Mouse (Mus musculus): ENCODE data around the gene Pde4d. TPM values are rescaled to one million over a fixed set of nuclear protein-coding genes. Genes with fewer than 3 reads are reported as not detected.

Pde4d gene
- total and polyA plus RNA-seq, 3 experiments: 18.5 to 18.8 TPM; not detected in 1

DNA sequence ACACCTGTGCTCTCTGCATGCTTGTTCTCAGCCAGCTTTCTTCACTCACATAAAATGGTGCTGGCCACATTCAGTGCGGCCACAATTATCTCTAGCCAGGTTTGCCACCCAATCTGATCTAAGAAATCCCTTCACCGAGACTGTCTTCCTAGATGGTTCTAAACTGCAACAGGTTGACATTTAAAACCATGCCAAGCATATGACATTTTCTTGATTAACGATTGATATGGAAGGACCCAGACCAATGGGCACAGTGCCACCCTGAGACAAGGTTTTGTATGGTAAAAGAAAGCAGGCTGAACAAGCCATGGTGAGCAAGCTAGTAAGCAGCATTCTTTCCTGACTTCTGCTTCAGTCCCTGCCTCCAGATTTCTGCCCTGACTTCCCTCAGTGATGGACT lies 18.0 kb upstream of the Pde4d start:
- no peaks in the 10 kb centered on the region for H3K36me3 ChIP-seq (ENCODE audit: control insufficient read depth in 1 of 2, insufficient read depth in 2 of 2, low read length in 2 of 2)
- no peaks in the 10 kb centered on the region for H3K4me1 ChIP-seq (ENCODE audit: control insufficient read depth in 1 of 2, insufficient read depth in 2 of 2, low read length in 2 of 2)
- H3K9ac ChIP-seq (ENCODE audit: control insufficient read depth, low read depth, low read length, poor library complexity, severe bottlenecking): no peak overlapping the region
- H3K79me2 ChIP-seq (ENCODE audit: control insufficient read depth, insufficient read depth, low read length, poor library complexity): no peaks in the 10 kb centered on the region
- no peak overlapping the region for H3K27ac ChIP-seq (ENCODE audit: control insufficient read depth, low read depth, low read length)
- no peak for DNase-seq (ENCODE audit: low read depth, low spot score)
- TF ChIP-seq NRF1 (IDR thresholded peaks at IDR 0.05; ENCODE audit: insufficient read depth, low read depth, low read length, poor library complexity, severe bottlenecking): no peak
- TF ChIP-seq USF1 (IDR thresholded peaks at IDR 0.05; ENCODE audit: low read depth, low read length): no peak
- no peak for TF ChIP-seq EP300 (IDR thresholded peaks at IDR 0.05; ENCODE audit: low read depth in 1 of 2, low read length in 2 of 2)
- no peak for TF ChIP-seq MAZ (IDR thresholded peaks at IDR 0.05; ENCODE audit: low read depth, low read length)
- no peak for TF ChIP-seq POLR2AphosphoS2 (IDR thresholded peaks at IDR 0.05; ENCODE audit: low read length)
- no peak for TF ChIP-seq MYC (IDR thresholded peaks at IDR 0.05; ENCODE audit: low read depth, low read length)
- no peak for TF ChIP-seq MAFK (IDR thresholded peaks at IDR 0.05; ENCODE audit: borderline replicate concordance, low read depth, low read length)
- no peak for TF ChIP-seq ZC3H11A (IDR thresholded peaks at IDR 0.05; ENCODE audit: low read depth, low read length)
- TF ChIP-seq ELF1 (IDR thresholded peaks at IDR 0.05; ENCODE audit: low read depth, low read length): no peak
- H3K9me3 ChIP-seq (replicated peaks; ENCODE audit: insufficient read depth, low read length): no peaks in the 10 kb centered on the region
- no peak overlapping the region for H3K4me3 ChIP-seq (ENCODE audit: control insufficient read depth in 1 of 2, insufficient read depth in 1 of 2, low read depth in 2 of 2, low read length in 2 of 2)
- H3K27me3 ChIP-seq (ENCODE audit: control insufficient read depth in 1 of 2, insufficient read depth in 2 of 2, low read length in 2 of 2): peaks cover 0 to 2% of the 10 kb centered on the region in 2 experiments; a peak in 2 of 4 replicates

DNA sequence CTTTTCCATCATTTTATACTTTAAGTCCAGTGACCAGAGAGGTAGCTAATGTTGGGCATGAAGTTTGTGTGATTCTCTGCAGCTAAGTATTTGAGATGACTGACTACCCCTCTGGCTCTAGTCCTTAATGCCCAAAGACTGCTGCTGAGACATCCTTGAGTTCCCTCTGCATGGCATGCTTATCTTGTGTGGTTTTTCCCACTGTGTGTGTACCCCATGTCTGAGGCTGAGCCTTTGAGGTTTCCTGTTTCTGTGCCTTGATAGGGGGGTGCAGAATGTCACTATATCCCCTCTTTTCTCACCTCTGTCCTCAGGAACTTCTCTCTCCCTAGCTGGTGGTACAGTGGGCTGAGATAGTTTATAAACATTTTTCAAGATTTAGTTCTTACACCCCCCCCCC lies 14.1 kb upstream of the Pde4d start:
- DNase-seq (ENCODE audit: low read depth, low spot score): no peak
- H3K36me3 ChIP-seq (ENCODE audit: control insufficient read depth in 1 of 2, insufficient read depth in 2 of 2, low read length in 2 of 2): no peaks in the 10 kb centered on the region
- no peaks in the 10 kb centered on the region for H3K9me3 ChIP-seq (replicated peaks; ENCODE audit: insufficient read depth, low read length)
- no peaks in the 10 kb centered on the region for H3K4me1 ChIP-seq (ENCODE audit: control insufficient read depth in 1 of 2, insufficient read depth in 2 of 2, low read length in 2 of 2)
- H3K27me3 ChIP-seq (ENCODE audit: control insufficient read depth in 1 of 2, insufficient read depth in 2 of 2, low read length in 2 of 2): no peaks in the 10 kb centered on the region; a peak in 2 of 4 replicates
- H3K79me2 ChIP-seq (ENCODE audit: control insufficient read depth, insufficient read depth, low read length, poor library complexity): no peaks in the 10 kb centered on the region
- no peak overlapping the region for H3K27ac ChIP-seq (ENCODE audit: control insufficient read depth, low read depth, low read length)
- H3K4me3 ChIP-seq (ENCODE audit: control insufficient read depth in 1 of 2, insufficient read depth in 1 of 2, low read depth in 2 of 2, low read length in 2 of 2): no peak overlapping the region
- H3K9ac ChIP-seq (ENCODE audit: control insufficient read depth, low read depth, low read length, poor library complexity, severe bottlenecking): no peak overlapping the region
- TF ChIP-seq BHLHE40 (IDR thresholded peaks at IDR 0.05; ENCODE audit: borderline replicate concordance, low read depth, low read length): no peak

DNA sequence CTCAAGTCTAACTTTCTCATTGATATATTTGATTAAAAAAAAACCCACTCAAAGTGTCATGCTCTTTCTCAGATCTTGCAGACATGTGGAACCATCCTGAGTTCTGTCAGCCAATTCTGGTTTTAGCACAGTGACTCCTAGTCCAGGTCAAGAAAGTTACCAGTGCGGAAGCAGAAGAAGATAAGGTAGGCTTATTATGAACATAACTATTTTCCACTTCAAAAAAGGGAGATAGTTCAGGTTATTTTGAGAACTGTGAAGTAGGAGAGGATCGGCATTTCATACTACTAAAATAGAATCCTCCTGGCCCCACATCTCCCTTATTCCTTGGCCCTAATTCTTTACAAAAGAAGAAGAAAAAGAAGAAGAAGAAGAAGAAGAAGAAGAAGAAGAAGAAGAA lies 12.3 kb upstream of the Pde4d start:
- Histone ChIP-seq H3K27ac (ENCODE audit: control insufficient read depth, low read depth, low read length) (no peak overlapping the region), H3K79me2 (ENCODE audit: control insufficient read depth, insufficient read depth, low read length, poor library complexity) (no peaks in the 10 kb centered on the region), H3K9ac (ENCODE audit: control insufficient read depth, low read depth, low read length, poor library complexity, severe bottlenecking) (no peak overlapping the region), H3K36me3 (ENCODE audit: control insufficient read depth in 1 of 2, insufficient read depth in 2 of 2, low read length in 2 of 2) (no peaks in the 10 kb centered on the region), H3K9me3 (replicated peaks; ENCODE audit: insufficient read depth, low read length) (no peaks in the 10 kb centered on the region), H3K4me1 (ENCODE audit: control insufficient read depth in 1 of 2, insufficient read depth in 2 of 2, low read length in 2 of 2) (no peaks in the 10 kb centered on the region), H3K27me3 (ENCODE audit: control insufficient read depth in 1 of 2, insufficient read depth in 2 of 2, low read length in 2 of 2) (peaks cover 2 to 3% of the 10 kb centered on the region in 2 experiments; a peak in 3 of 4 replicates), H3K4me3 (ENCODE audit: control insufficient read depth in 1 of 2, insufficient read depth in 1 of 2, low read depth in 2 of 2, low read length in 2 of 2) (no peak overlapping the region)
- DNase-seq (ENCODE audit: low read depth, low spot score): no peak
- no peak for TF ChIP-seq JUND (IDR thresholded peaks at IDR 0.05; ENCODE audit: low read depth, low read length)
- no peak for TF ChIP-seq KAT2A (conservative IDR thresholded peaks at IDR 0.05; ENCODE audit: low read depth, low read length)
- no peak for TF ChIP-seq MXI1 (IDR thresholded peaks at IDR 0.05; ENCODE audit: low read depth, low read length)
- no peak for TF ChIP-seq TAL1 (IDR thresholded peaks at IDR 0.05; ENCODE audit: low read length)
- no peak for TF ChIP-seq POLR2AphosphoS2 (IDR thresholded peaks at IDR 0.05; ENCODE audit: low read length)
- no peak for TF ChIP-seq E2F4 (IDR thresholded peaks at IDR 0.05; ENCODE audit: borderline replicate concordance, low read depth, low read length)
- TF ChIP-seq BHLHE40 (IDR thresholded peaks at IDR 0.05; ENCODE audit: borderline replicate concordance, low read depth, low read length): no peak

Data from MEL (cell line).